Mouse (Mus musculus): ENCODE measurements around the gene Trpm3.

Trpm3 gene

GRCm38 (mm10) chr19:22503469-22503868 lies 364.6 kb downstream of the Trpm3 start:
- no peaks in the 10 kb centered on the region for H3K27me3 ChIP-seq (ENCODE audit: control insufficient read depth, insufficient read depth, low read length, poor library complexity, severe bottlenecking)
- H3K36me3 ChIP-seq (ENCODE audit: control insufficient read depth, insufficient read depth, low read length, poor library complexity, severe bottlenecking) = no peaks in the 10 kb centered on the region
- no peak for DNase-seq (ENCODE audit: low read depth, low spot score)

GRCm38 (mm10) chr19:22518508-22518907 lies 379.7 kb downstream of the Trpm3 start:
- Histone ChIP-seq H3K36me3 (ENCODE audit: control insufficient read depth, insufficient read depth, low read length, poor library complexity, severe bottlenecking) (no peaks in the 10 kb centered on the region), H3K27me3 (ENCODE audit: control insufficient read depth, insufficient read depth, low read length, poor library complexity, severe bottlenecking) (no peaks in the 10 kb centered on the region)
- no peak for DNase-seq (ENCODE audit: low read depth, low spot score)

GRCm38 (mm10) chr19:22527944-22528343 lies 389.1 kb downstream of the Trpm3 start:
- H3K36me3 ChIP-seq (ENCODE audit: control insufficient read depth, insufficient read depth, low read length, poor library complexity, severe bottlenecking) = no peaks in the 10 kb centered on the region
- DNase-seq (ENCODE audit: low read depth, low spot score) = no peak
- no peaks in the 10 kb centered on the region for H3K27me3 ChIP-seq (ENCODE audit: control insufficient read depth, insufficient read depth, low read length, poor library complexity, severe bottlenecking)

GRCm38 (mm10) chr19:22542990-22543709 lies 404.3 kb downstream of the Trpm3 start:
- Histone ChIP-seq H3K27me3 (ENCODE audit: control insufficient read depth, insufficient read depth, low read length, poor library complexity, severe bottlenecking) (no peaks in the 10 kb centered on the region), H3K36me3 (ENCODE audit: control insufficient read depth, insufficient read depth, low read length, poor library complexity, severe bottlenecking) (no peaks in the 10 kb centered on the region)
- no peak for DNase-seq (ENCODE audit: low read depth, low spot score)

GRCm38 (mm10) chr19:22552179-22552578 lies 413.3 kb downstream of the Trpm3 start:
- Histone ChIP-seq H3K36me3 (ENCODE audit: control insufficient read depth, insufficient read depth, low read length, poor library complexity, severe bottlenecking) (no peaks in the 10 kb centered on the region), H3K27me3 (ENCODE audit: control insufficient read depth, insufficient read depth, low read length, poor library complexity, severe bottlenecking) (no peaks in the 10 kb centered on the region)
- DNase-seq (ENCODE audit: low read depth, low spot score) = peak; percentile 50

GRCm38 (mm10) chr19:22554421-22554941 lies 415.6 kb downstream of the Trpm3 start:
- no peak for DNase-seq (ENCODE audit: low read depth, low spot score)
- Histone ChIP-seq H3K36me3 (ENCODE audit: control insufficient read depth, insufficient read depth, low read length, poor library complexity, severe bottlenecking) (no peaks in the 10 kb centered on the region), H3K27me3 (ENCODE audit: control insufficient read depth, insufficient read depth, low read length, poor library complexity, severe bottlenecking) (no peaks in the 10 kb centered on the region)

- Histone ChIP-seq H3K27me3 (ENCODE audit: control insufficient read depth, insufficient read depth, low read length, poor library complexity, severe bottlenecking) (no peaks in the 10 kb centered on the region), H3K36me3 (ENCODE audit: control insufficient read depth, insufficient read depth, low read length, poor library complexity, severe bottlenecking) (no peaks in the 10 kb centered on the region)
- DNase-seq (ENCODE audit: low read depth, low spot score) = no peak
Observed at GRCm38 (mm10) chr19:22572396-22572795, 433.6 kb downstream of the Trpm3 start.

- Histone ChIP-seq H3K27me3 (ENCODE audit: control insufficient read depth, insufficient read depth, low read length, poor library complexity, severe bottlenecking) (no peaks in the 10 kb centered on the region), H3K36me3 (ENCODE audit: control insufficient read depth, insufficient read depth, low read length, poor library complexity, severe bottlenecking) (no peaks in the 10 kb centered on the region)
- no peak for DNase-seq (ENCODE audit: low read depth, low spot score)
Observed at GRCm38 (mm10) chr19:22572849-22573248, 434.0 kb downstream of the Trpm3 start.

- Histone ChIP-seq H3K27me3 (ENCODE audit: control insufficient read depth, insufficient read depth, low read length, poor library complexity, severe bottlenecking) (no peaks in the 10 kb centered on the region), H3K36me3 (ENCODE audit: control insufficient read depth, insufficient read depth, low read length, poor library complexity, severe bottlenecking) (no peaks in the 10 kb centered on the region)
- DNase-seq (ENCODE audit: low read depth, low spot score) = no peak
Observed at GRCm38 (mm10) chr19:22582120-22582745, 443.4 kb downstream of the Trpm3 start.

GRCm38 (mm10) chr19:22594492-22594891 lies 455.6 kb downstream of the Trpm3 start:
- Histone ChIP-seq H3K27me3 (ENCODE audit: control insufficient read depth, insufficient read depth, low read length, poor library complexity, severe bottlenecking) (no peaks in the 10 kb centered on the region), H3K36me3 (ENCODE audit: control insufficient read depth, insufficient read depth, low read length, poor library complexity, severe bottlenecking) (no peaks in the 10 kb centered on the region)
- DNase-seq (ENCODE audit: low read depth, low spot score) = no peak

GRCm38 (mm10) chr19:22595246-22595645 lies 456.4 kb downstream of the Trpm3 start:
- H3K36me3 ChIP-seq (ENCODE audit: control insufficient read depth, insufficient read depth, low read length, poor library complexity, severe bottlenecking) = no peaks in the 10 kb centered on the region
- no peak for DNase-seq (ENCODE audit: low read depth, low spot score)
- H3K27me3 ChIP-seq (ENCODE audit: control insufficient read depth, insufficient read depth, low read length, poor library complexity, severe bottlenecking) = no peaks in the 10 kb centered on the region

GRCm38 (mm10) chr19:22596715-22597114 lies 457.9 kb downstream of the Trpm3 start:
- Histone ChIP-seq H3K36me3 (ENCODE audit: control insufficient read depth, insufficient read depth, low read length, poor library complexity, severe bottlenecking) (no peaks in the 10 kb centered on the region), H3K27me3 (ENCODE audit: control insufficient read depth, insufficient read depth, low read length, poor library complexity, severe bottlenecking) (no peaks in the 10 kb centered on the region)
- no peak for DNase-seq (ENCODE audit: low read depth, low spot score)

- H3K36me3 ChIP-seq (ENCODE audit: control insufficient read depth, insufficient read depth, low read length, poor library complexity, severe bottlenecking) = no peaks in the 10 kb centered on the region
- no peaks in the 10 kb centered on the region for H3K27me3 ChIP-seq (ENCODE audit: control insufficient read depth, insufficient read depth, low read length, poor library complexity, severe bottlenecking)
Observed at GRCm38 (mm10) chr19:22604322-22604721, 465.5 kb downstream of the Trpm3 start.

GRCm38 (mm10) chr19:22607985-22608684 lies 469.3 kb downstream of the Trpm3 start:
- Histone ChIP-seq H3K27me3 (ENCODE audit: control insufficient read depth, insufficient read depth, low read length, poor library complexity, severe bottlenecking) (no peaks in the 10 kb centered on the region), H3K36me3 (ENCODE audit: control insufficient read depth, insufficient read depth, low read length, poor library complexity, severe bottlenecking) (no peaks in the 10 kb centered on the region)
- DNase-seq (ENCODE audit: low read depth, low spot score) = no peak

More at GRCm38 (mm10) chr19:22604322-22604721, 465.5 kb downstream of the Trpm3 start:
- DNase-seq (ENCODE audit: low read depth, low spot score) = no peak

GRCm38 (mm10) chr19:22611621-22612020 lies 472.8 kb downstream of the Trpm3 start:
- Histone ChIP-seq H3K36me3 (ENCODE audit: control insufficient read depth, insufficient read depth, low read length, poor library complexity, severe bottlenecking) (no peaks in the 10 kb centered on the region), H3K27me3 (ENCODE audit: control insufficient read depth, insufficient read depth, low read length, poor library complexity, severe bottlenecking) (no peaks in the 10 kb centered on the region)
- DNase-seq (ENCODE audit: low read depth, low spot score) = no peak
